ENCODE assay signal across 8 mouse cellular contexts in the genomic region with DNA sequence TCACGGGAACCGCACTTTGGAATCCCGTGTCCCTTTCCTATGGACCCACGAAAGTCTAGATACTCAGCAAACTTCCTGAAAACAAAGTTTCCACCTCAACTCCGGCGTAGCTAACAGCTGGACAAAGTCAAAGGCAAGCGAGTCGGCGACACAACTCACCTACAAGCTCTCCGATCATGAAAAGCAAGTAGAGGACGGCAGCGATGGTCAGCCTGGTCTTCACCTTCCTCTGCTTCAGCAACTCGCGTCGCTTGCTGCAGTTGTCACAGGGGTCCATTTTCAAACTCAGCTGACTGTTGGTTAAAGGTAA. TPM values are rescaled to one million over a fixed set of nuclear protein-coding genes. Genes with fewer than 3 reads are reported as not detected.
A peak's percentile ranks its signal among the peaks of the same experiment; 100 is the strongest.
DNase-seq lines count a peak whose midpoint lies in the region; ATAC-seq and TF ChIP-seq lines count a peak whose summit lies in the region.

No protein-coding gene starts in this region.

- no peaks in the 10 kb centered on the region for H3K36me3 ChIP-seq in heart, embryonic 11.5 days (ENCODE audit: control insufficient read depth, insufficient read depth, low read length)
- H3K36me3 ChIP-seq in E14TG2a.4 (ENCODE audit: insufficient read depth, low read length) = no peaks in the 10 kb centered on the region
- H3K36me3 ChIP-seq in forebrain, embryonic 14.5 days (ENCODE audit: control insufficient read depth, insufficient read depth, low read length) = no peaks in the 10 kb centered on the region
- no peaks in the 10 kb centered on the region for H3K36me3 ChIP-seq in limb, embryonic 15.5 days
- no peaks in the 10 kb centered on the region for H3K36me3 ChIP-seq in stomach, embryonic 14.5 days (ENCODE audit: control insufficient read depth, insufficient read depth, low read length)

- no peak for TF ChIP-seq CTCF in E14TG2a.4 (conservative IDR thresholded peaks at IDR 0.05; ENCODE audit: low read length)

- no peaks in the 10 kb centered on the region for H3K27me3 ChIP-seq in heart, embryonic 11.5 days (ENCODE audit: control insufficient read depth, insufficient read depth, low read length)
- peaks cover 41% of the 10 kb centered on the region for H3K27me3 ChIP-seq in E14TG2a.4 (ENCODE audit: insufficient read depth, low read length)
- no peaks in the 10 kb centered on the region for H3K27me3 ChIP-seq in forebrain, embryonic 14.5 days (replicated peaks; ENCODE audit: control insufficient read depth, insufficient read depth, low read length)
- H3K27me3 ChIP-seq in limb, embryonic 15.5 days = peaks cover 6% of the 10 kb centered on the region; the same call in 1 of the 2 replicates
- H3K27me3 ChIP-seq in stomach, embryonic 14.5 days (ENCODE audit: control insufficient read depth, insufficient read depth, low read length) = no peaks in the 10 kb centered on the region

- H3K27ac ChIP-seq in heart, embryonic 11.5 days (ENCODE audit: low read depth, low read length) = peak overlapping the region; percentile 57; the same call in 1 of the 2 replicates
- H3K27ac ChIP-seq in forebrain, embryonic 14.5 days (ENCODE audit: low read depth, low read length) = no peak overlapping the region
- peak overlapping the region; percentile 77; the same call in 1 of the 2 replicates for H3K27ac ChIP-seq in limb, embryonic 15.5 days
- no peak overlapping the region; the same call in 1 of the 2 replicates for H3K27ac ChIP-seq in stomach, embryonic 14.5 days (ENCODE audit: low read length)

- intact Hi-C loops in heart, postnatal 25 days (cut with DNase I) = loop anchor here (2.0 kb wide), 1 partner anchor 37 kb away; the partner anchor contains the start of gene Bloc1s6

- peak overlapping the region; percentile 76 for H3K4me3 ChIP-seq in heart, embryonic 11.5 days (ENCODE audit: low read depth, low read length)
- H3K4me3 ChIP-seq in E14TG2a.4 (replicated peaks; ENCODE audit: low read length) = peak overlapping the region; percentile 81
- H3K4me3 ChIP-seq in forebrain, embryonic 14.5 days (ENCODE audit: low read depth, low read length) = peak overlapping the region; percentile 67
- peak overlapping the region; percentile 82 for H3K4me3 ChIP-seq in limb, embryonic 15.5 days
- H3K4me3 ChIP-seq in stomach, embryonic 14.5 days (ENCODE audit: low read depth, low read length) = peak overlapping the region; percentile 69

- no peak for DNase-seq in heart, postnatal 25 days (ENCODE audit: low spot score)
- no peak for DNase-seq in forebrain, embryonic 14.5 days (ENCODE audit: low spot score)
- no peak for DNase-seq in spleen, postnatal 14 days (ENCODE audit: low spot score in 2 of 2)

- peak overlapping the region; percentile 87 for H3K4me2 ChIP-seq in heart, embryonic 11.5 days
- peak overlapping the region; percentile 86 for H3K4me2 ChIP-seq in forebrain, embryonic 14.5 days (ENCODE audit: low read length)
- peak overlapping the region; percentile 73 for H3K4me2 ChIP-seq in limb, embryonic 15.5 days
- peak overlapping the region; percentile 65 for H3K4me2 ChIP-seq in stomach, embryonic 14.5 days (replicated peaks; ENCODE audit: low read depth, low read length)

- H3K9ac ChIP-seq in heart, embryonic 11.5 days (ENCODE audit: low read depth, low read length) = peak overlapping the region; percentile 84
- H3K9ac ChIP-seq in forebrain, embryonic 14.5 days (ENCODE audit: low read length) = peak overlapping the region; percentile 83
- peak overlapping the region; percentile 76 for H3K9ac ChIP-seq in limb, embryonic 15.5 days
- H3K9ac ChIP-seq in stomach, embryonic 14.5 days (replicated peaks; ENCODE audit: low read depth, low read length) = peak overlapping the region; percentile 62

- peaks cover 8% of the 10 kb centered on the region; the same call in 1 of the 2 replicates for H3K4me1 ChIP-seq in heart, embryonic 11.5 days (ENCODE audit: control insufficient read depth, insufficient read depth, low read length)
- peaks cover 8% of the 10 kb centered on the region for H3K4me1 ChIP-seq in E14TG2a.4 (replicated peaks; ENCODE audit: low read depth, low read length)
- peaks cover 15% of the 10 kb centered on the region for H3K4me1 ChIP-seq in forebrain, embryonic 14.5 days (ENCODE audit: control insufficient read depth, insufficient read depth, low read length)
- peaks cover 3% of the 10 kb centered on the region; the same call in 1 of the 2 replicates for H3K4me1 ChIP-seq in limb, embryonic 15.5 days
- peaks cover 7% of the 10 kb centered on the region for H3K4me1 ChIP-seq in stomach, embryonic 14.5 days (ENCODE audit: control insufficient read depth, insufficient read depth, low read length)

- no peak for ATAC-seq in heart, embryonic 11.5 days (replicated peaks; ENCODE audit: insufficient number of reproducible peaks, low FRiP score, low TSS enrichment)
- no peak; the same call in 1 of the 2 replicates for ATAC-seq in forebrain, embryonic 14.5 days
- no peak for ATAC-seq in limb, embryonic 15.5 days (ENCODE audit: insufficient number of reproducible peaks, low FRiP score, low TSS enrichment, low read depth)
- no peak for ATAC-seq in stomach, embryonic 14.5 days (ENCODE audit: insufficient number of reproducible peaks, insufficient read depth, low FRiP score, low read depth)
- no peak for ATAC-seq in erythroid progenitor cell, adult 5-6 weeks (replicated peaks; ENCODE audit: low FRiP score, poor library complexity, severe bottlenecking)

- under 1% methylated on average over 15 of the region's 15 CpGs for whole genome bisulfite sequencing in heart, embryonic 11.5 days (ENCODE audit: insufficient replicate concordance)
- under 1% methylated on average over 15 of the region's 15 CpGs for WGBS in forebrain, embryonic 14.5 days
- 1% methylated on average over 15 of the region's 15 CpGs for WGBS in limb, embryonic 15.5 days
- 1% methylated on average over 15 of the region's 15 CpGs for WGBS in stomach, embryonic 14.5 days

- H3K9me3 ChIP-seq in heart, embryonic 11.5 days (replicated peaks; ENCODE audit: control insufficient read depth, low read length) = no peaks in the 10 kb centered on the region
- H3K9me3 ChIP-seq in E14TG2a.4 (ENCODE audit: low read length) = peaks cover under 1% of the 10 kb centered on the region; the same call in 1 of the 2 replicates
- no peaks in the 10 kb centered on the region for H3K9me3 ChIP-seq in forebrain, embryonic 14.5 days (replicated peaks; ENCODE audit: control insufficient read depth, low read length)
- no peaks in the 10 kb centered on the region for H3K9me3 ChIP-seq in limb, embryonic 15.5 days
- H3K9me3 ChIP-seq in stomach, embryonic 14.5 days (ENCODE audit: control insufficient read depth, low read depth, low read length) = no peaks in the 10 kb centered on the region

RNA-seq across cellular contexts. Expression of gene Slc30a4, which starts 0.6 kb away (rescaled TPM):
- 7.0 and 9.9 TPM in 2 replicates for polyA plus RNA-seq in heart, embryonic 11.5 days (2014; fragmentation: Nextera tagmentation; extraction: Ambion mirVana)
- total RNA-seq in heart, postnatal 25 days (2021) = 1 to 10 TPM; 8.2 to 8.9 TPM
- polyA plus RNA-seq in forebrain, embryonic 14.5 days (2014; fragmentation: Nextera tagmentation; extraction: Ambion mirVana) = 9.8 and 10.0 TPM in 2 replicates
- polyA plus RNA-seq in limb, embryonic 15.5 days (2015; fragmentation: Nextera tagmentation; extraction: Ambion mirVana) = 9.4 and 12.8 TPM in 2 replicates
- polyA plus RNA-seq in stomach, embryonic 14.5 days (2014; fragmentation: Nextera tagmentation; extraction: Ambion mirVana) = 13.4 and 15.6 TPM in 2 replicates
- total RNA-seq in erythroid progenitor cell, adult 5-6 weeks (2015; ENCODE audit: low replicate concordance) = 1.1 TPM in 1 of 2 replicates, not detected in the other
- total RNA-seq in erythroid progenitor cell, adult 5-6 weeks (2017; ENCODE audit: low replicate concordance) = 0.90 and 1.5 TPM in 2 replicates

RNA-seq across cellular contexts. Expression of gene Bloc1s6, which starts 36.5 kb away (rescaled TPM):
- 39.9 and 44.1 TPM in 2 replicates for polyA plus RNA-seq in heart, embryonic 11.5 days (2014; fragmentation: Nextera tagmentation; extraction: Ambion mirVana)
- 10 to 100 TPM; 20.6 to 23.0 TPM for total RNA-seq in heart, postnatal 25 days (2021)
- polyA plus RNA-seq in forebrain, embryonic 14.5 days (2014; fragmentation: Nextera tagmentation; extraction: Ambion mirVana) = 76.0 and 79.2 TPM in 2 replicates
- polyA plus RNA-seq in limb, embryonic 15.5 days (2015; fragmentation: Nextera tagmentation; extraction: Ambion mirVana) = 47.5 and 48.0 TPM in 2 replicates
- 46.2 and 55.0 TPM in 2 replicates for polyA plus RNA-seq in stomach, embryonic 14.5 days (2014; fragmentation: Nextera tagmentation; extraction: Ambion mirVana)
- total RNA-seq in erythroid progenitor cell, adult 5-6 weeks (2015; ENCODE audit: low replicate concordance) = 5.8 and 6.7 TPM in 2 replicates
- 8.6 and 29.0 TPM in 2 replicates for total RNA-seq in erythroid progenitor cell, adult 5-6 weeks (2017; ENCODE audit: low replicate concordance)

Comparison
In these comparisons a context has a peak if more than half of its experiments do, and no peak if none do; other contexts are left out.
1. H3K27ac ChIP-seq: peak in heart, embryonic 11.5 days (single experiment) and limb, embryonic 15.5 days (single experiment); none in forebrain, embryonic 14.5 days (single experiment) and stomach, embryonic 14.5 days (single experiment).
2. Peak in every context shown above with its lines, with median percentiles within 50 percentile points of each other: H3K4me2 ChIP-seq, H3K4me3 ChIP-seq and H3K9ac ChIP-seq.